Mouse (Mus musculus) ZHBTc4 (cell line): ENCODE data around the gene Igfbp7.

ENCODE experiments used
- DNase-seq: peaks from one replicate; pipeline ENCODE4 v3.0.0-alpha.2; 2011; ENCODE audit warnings: low read depth, low spot score

Gene Igfbp7

DNA sequence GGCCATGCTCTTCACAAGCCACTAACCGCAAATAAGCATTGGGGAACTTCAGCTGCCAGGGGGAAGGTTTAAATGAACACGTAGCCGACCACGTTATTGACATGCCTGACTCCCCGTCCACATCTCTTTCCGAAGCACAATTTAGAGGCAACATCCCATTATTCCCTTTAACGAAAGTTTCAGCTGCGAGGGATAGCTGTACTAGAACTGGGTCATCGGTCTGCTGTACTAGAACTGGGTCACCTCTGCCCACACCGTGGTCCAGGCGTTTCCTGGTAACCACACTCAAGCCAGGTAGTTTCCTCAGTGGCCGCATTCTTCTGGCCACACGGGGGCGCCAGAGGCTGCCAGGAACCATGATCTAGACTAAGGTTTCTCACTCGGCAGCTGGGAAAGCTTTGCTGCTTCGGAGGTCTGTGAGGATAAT lies 53.5 kb downstream of the Igfbp7 start:
- DNase-seq: peak; percentile 87

DNA sequence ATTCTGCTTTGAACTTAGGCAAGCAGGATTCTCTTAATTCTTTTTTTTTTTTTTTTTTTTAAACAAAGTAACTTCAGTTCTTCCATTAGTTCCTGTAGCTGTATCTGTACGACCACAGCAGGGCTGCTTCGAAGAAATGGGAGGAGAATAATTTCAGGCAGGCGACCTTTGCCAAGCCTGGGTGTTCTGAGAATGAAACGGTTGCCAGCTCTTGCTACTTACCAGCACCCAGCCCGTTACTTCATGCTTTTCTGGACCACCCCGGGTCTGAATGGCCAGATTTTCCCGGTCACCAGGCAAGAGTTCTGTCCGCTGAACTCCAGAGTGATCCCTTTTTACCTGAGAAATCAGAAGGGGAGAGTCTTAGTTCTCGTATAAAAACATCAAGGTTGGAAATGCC lies 56.1 kb downstream of the Igfbp7 start:
- no peak for DNase-seq

DNA sequence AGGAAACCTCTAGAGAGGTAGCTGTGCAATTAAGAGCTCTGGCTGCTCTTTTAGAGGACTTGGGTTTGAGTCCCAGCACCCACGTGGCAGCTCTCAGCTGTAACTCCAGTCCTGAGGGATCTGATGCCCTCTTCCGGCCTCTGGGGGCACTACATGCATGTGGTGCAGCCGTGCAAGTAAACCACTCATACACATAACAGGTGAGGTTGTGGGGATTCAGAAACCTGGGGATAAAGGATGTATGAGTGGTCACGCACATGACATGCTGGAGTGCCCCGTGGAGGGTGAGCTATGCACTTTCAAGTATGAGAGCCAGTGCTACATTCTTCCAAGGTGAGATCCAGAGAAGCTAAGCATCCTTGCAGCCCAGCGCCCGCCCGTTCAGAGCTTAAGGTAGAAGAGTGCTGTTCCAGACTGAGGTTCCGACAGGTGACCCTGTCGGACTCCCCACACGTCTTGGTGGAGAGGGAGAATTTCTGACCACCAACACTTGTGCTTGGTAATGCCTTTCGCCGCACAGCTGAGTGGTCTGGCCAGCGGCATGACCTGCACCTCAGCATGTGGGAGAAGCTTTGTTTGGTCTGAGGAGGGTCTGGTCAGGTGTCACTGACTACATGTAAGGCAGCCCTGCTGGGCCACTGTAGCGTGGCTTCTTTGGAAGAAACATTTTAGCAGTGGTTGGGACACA lies 57.7 kb downstream of the Igfbp7 start:
- peak; percentile 87 for DNase-seq

DNA sequence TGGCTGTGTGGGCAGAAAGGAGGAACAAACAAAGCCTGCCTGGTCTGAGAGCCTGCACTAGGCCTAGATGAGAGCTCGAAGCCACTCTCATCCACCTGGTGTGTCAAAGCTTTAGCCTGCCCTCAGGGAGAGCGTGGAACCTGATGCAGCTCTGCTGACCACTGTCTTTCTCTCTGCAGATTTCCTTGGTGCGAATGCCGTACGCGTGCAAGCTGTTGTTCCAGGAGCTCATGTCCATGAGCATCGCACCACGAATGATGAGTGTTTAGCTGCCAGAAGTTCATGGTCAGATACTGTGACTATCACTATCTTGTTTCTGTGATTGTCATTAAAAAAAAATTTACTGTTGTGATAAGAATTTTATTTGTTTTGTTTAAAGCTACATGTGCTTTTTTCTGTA lies 58.9 kb downstream of the Igfbp7 start:
- DNase-seq: no peak

DNA sequence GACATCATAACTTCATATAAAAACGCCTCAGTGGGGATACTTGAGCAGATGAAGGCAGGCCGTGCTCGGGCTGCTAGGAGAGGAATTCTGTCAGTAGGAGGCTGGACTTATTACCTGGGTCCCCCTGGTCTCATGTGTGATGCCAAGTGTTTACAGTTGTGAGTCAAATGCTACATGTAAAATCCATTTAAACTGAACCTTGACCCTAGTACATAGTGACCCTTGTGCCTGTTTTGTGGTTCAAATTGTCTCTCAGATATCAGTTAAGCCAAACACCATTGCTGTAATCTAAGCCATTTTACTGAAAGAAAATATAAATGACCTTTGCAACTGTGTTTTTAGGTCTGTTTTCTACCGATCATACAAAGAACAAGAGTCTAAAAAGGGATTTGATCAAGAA lies 67.8 kb downstream of the Igfbp7 start:
- no peak for DNase-seq

DNA sequence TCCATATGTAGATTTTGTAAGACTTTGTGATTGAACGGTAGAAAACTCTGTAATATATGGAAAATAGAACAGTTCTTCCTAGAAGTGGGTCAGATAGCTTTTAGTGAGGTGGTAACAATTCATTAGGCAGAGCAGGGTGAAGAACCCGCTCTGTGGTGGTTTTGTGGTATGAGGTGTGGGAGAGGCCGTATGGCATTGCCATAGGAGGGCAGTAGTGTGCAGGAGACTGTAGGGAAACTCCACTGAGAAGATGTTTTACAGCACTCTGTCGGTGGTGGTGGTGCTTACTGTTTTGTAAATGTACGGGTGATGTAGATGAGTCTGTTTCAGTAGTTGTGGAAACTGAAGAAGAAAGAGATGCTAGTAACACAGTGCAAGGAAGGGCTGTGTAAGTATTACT lies 77.7 kb downstream of the Igfbp7 start:
- peak; percentile 51 for DNase-seq

DNA sequence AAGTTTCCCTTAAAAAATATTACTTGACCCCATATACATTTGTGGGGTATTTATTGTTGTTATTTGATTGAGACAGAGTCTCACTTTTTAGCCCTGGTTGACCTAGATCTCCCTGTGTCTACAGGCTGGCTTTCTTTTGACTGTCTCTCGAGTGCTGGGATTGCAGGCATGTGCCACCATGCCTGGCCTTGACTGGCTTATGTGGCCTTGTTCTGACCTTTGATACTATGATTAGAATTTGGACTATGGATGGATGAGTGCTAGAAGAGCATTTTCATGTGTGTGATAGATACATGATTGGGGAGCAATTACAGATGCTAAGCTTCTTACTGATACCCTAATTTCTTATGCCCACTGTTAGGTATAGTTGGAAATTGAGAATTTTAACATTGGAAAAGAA lies 82.9 kb downstream of the Igfbp7 start:
- no peak for DNase-seq

DNA sequence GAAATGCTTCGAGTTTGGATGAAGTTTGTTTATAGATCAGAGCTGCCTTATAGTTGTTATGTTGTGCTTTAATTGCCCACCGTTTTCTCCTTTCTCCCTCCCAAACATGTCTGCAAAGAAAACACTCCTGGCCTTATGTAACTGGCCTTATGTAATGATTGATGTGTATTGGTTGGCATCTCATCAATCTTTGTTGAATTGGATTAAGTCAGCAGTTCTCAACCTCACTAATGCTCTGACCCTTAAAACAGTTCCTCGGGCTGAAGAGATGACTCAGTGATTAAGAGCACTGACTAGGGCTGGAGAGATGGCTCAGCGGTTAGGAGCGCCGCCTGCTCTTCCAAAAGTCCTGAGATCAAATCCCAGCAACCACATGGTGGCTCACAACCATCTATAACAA lies 92.9 kb downstream of the Igfbp7 start:
- no peak for DNase-seq

DNA sequence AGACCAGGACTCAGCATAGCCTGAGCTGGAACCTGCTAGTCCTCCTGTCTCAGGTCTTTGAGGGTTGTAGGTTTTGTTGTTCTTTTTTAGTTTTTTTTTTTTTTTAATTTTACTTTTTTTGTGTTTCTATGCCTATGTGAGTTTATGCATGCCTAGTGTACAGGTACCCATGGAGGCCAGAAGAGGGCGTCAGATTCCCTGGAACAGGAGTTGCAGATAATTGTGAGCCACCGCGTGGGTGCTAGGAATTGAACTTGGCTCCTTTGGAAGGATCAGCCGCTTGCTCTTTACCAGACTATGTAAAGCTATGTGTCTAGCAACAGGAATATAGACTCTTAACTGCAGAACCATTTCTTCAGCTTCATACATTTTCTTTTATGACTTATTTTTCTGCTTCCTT lies 93.6 kb downstream of the Igfbp7 start:
- peak; percentile 63 for DNase-seq

DNA sequence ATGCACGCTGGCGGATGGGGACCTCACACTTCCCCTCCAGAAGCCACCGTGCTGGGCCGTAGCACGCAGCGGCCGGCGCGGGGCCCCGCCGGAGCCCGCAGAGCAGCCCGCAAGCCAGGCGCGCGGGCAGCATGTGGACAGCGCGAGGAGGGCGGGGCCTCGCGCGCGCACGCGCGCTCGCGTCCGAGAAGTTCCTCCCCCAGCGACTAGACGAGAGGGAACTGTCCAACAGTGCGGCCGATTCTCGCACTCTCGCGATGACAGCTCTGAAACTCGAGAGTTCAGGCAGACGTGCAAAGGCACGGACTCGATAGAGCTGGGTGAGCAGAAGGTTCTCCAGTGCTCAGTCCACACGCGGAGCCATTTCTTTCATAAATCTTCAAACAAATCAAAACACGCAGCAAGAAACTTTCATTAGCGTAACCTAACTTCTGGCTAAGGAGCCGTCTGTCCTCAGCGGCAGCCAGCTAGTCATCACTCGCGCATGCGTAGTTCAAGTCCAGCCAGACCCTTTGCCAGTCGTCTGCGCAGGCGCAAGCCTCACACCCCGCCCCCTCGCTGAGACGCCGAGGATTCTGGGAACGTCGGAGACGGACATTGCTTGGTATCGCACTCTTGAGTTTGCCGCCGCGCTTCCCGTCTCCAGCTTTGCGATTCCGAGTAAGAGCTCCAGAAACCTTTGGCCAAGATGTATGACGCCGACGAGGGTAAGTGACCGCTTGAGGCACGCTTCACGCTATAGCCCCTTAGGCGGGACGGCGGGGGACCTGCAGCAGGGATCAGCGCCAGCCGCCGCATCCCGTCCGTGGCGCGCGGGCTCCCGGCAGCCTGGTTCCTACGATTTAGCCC lies 97.7 kb downstream of the Igfbp7 start, which contains the start of the genes Noa1 and Polr2b:
TSS of gene Noa1 (minus strand) at position 161 of the 849 bp plus-strand sequence.
TSS of gene Polr2b (plus strand) at position 224 of the 849 bp plus-strand sequence.
- peak; percentile 98 for DNase-seq

DNA sequence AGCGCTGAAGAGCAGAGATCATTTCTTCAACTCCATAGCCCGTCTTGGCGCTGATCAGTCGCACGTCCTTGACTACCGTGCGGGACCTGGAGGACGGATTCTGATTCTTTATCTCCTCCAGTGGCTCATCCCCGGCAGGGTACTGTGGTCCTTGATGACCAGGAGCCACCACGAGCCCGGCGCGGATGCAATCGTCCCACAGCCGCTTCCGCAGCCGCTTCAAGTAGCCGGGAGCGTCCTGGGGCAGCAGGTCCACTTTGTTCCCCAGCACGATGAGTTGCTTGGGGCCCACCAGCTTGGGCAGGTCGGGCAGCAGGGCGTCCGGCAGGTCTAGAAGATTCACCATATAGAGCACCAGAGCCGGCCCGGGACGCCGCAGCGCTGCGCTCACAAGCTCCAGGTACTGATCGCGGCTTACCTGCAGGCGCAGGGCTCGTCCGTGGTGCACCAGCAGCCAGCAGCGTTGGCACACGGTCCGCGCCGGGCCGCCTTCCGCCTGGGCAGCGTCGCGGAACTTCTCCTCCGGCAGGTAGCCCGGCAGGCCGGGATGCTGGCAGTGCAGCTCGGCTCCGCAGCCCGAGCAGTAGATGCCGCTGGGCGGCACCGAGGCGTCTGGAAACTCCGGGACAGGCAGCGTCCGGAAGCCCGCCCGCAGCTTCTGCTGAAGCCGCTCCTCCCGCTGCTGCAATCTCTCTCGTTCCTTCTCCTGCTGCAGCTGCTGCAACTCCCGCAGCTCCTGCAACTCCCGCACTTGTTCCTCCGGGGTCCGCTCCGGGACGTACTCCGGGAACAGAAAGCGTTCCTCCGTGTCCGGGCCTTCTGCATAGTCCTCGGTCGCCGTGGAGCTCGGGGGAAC lies 98.6 kb downstream of the Igfbp7 start:
- peak; percentile 61 for DNase-seq

DNA sequence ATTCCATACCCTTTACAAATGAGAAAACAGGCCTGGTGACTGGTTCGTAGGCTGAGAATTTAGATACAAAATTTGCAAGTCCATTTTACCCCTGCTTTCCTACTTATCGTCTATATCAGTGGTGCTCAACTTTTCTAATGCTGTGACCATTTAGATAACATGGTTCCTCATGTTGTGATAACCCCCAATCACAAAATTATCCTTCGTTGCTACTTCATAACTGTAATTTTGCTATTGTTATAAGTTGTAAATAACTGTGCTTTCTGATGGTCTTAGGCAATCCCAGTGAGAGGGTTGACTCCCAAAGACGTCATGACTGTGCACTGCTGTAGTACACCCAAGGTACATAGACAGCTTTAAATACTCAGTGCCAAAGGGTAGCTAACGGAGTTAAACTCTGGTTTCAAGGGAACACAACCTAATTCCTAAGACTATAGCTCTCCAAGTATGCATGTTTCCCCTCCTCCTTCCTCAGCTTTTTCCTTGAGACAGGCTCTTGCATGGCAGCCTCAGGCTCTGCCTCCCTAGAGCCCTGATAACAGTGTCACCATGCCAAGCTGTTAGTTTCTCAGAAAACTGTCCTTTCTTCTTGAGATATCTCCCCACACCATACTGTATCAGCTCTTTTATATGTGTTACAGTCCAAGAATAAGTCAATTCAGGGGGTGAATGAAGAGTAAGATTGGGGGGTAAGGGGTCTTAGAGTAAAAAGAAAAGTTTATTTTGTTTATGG lies 99.9 kb downstream of the Igfbp7 start:
- DNase-seq: no peak

DNA sequence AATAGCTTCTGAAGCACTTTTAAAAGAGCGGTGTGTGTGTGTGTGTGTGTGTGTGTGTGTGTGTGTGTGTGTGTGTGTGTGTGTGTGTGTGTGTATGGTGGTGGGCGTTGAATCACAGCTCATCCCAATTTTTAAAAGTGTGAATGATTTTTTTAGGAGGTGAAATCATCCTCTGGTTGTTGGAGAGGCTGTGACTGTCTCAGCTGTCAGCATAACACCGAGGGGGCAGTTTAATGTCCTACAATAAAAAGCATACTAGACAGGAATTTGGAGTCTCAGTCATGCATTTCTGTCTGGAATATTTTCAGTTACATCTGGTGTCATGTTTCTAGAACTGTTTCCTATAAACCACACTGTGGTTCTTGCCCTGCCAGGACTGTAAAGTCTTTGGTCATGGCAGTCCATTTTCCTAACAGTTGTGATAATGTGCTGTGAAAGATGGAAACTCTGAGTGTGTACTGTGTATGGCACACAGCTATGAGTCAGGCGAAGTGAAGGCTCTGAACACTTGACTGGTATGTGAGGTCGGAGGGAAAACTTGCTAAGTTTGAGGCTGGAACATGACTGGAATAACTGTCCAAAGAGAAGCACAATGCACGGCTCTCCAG lies 106.4 kb downstream of the Igfbp7 start:
- DNase-seq: no peak

DNA sequence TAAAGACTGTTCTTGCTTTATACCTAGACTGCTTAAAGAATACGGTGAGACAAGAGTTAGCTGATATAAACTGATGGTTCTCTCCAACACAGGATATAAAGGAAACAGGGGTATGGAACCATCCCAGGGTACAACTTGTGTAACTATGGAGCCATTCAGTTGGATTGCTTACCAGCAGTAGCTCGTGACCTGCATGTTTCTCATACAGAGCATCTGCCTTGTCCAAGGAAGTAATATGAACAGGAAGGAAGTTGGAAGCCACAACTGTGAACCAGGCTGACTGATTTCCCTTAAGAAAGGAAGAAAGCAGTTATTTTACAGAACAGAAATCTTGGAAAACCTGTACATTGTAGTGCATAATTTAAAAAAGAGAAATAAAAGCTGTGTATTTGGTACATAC lies 108.4 kb downstream of the Igfbp7 start:
- DNase-seq: no peak
